8 mouse cellular contexts compared by ENCODE assay signal in genomic region chr11:70982557-70983228, GRCm38 (mm10). TPM values are rescaled to one million over a fixed set of nuclear protein-coding genes. Genes with fewer than 3 reads are reported as not detected.
A peak's percentile ranks its signal among the peaks of the same experiment; 100 is the strongest.
DNase-seq lines count a peak whose midpoint lies in the region; ATAC-seq and TF ChIP-seq lines count a peak whose summit lies in the region.

Gene C1qbp, minus strand, starts transcription at chr11:70983026.

- H3K27ac ChIP-seq in heart, embryonic 13.5 days (replicated peaks) = peak within 1 kb of the TSS; percentile 30; the same call in 1 of the 2 replicates
- peak within 1 kb of the TSS; percentile 58 for H3K27ac ChIP-seq in liver, embryonic 11.5 days (ENCODE audit: low read depth, low read length)

- peak; percentile 95 for TF ChIP-seq POLR2A in myocyte (IDR thresholded peaks at IDR 0.05; ENCODE audit: insufficient read length, low read depth)

- peak; percentile 99 for ATAC-seq in CD4-positive, CD25-positive, alpha-beta regulatory T cell, adult 4 months
- peak; percentile 94 for ATAC-seq in heart, embryonic 13.5 days (ENCODE audit: extremely low read depth, insufficient number of reproducible peaks, low FRiP score, low TSS enrichment)
- ATAC-seq in liver, embryonic 11.5 days (replicated peaks; ENCODE audit: low FRiP score) = peak; percentile 91

- peak within 1 kb of the TSS; percentile 88 for H3K9ac ChIP-seq in heart, embryonic 13.5 days
- peak within 1 kb of the TSS; percentile 85 for H3K9ac ChIP-seq in liver, embryonic 11.5 days (ENCODE audit: low read depth, low read length)

- H3K79me2 ChIP-seq in myocyte (ENCODE audit: control insufficient read depth, insufficient read depth) = peaks cover 31% of the 10 kb centered on the region

- H3K4me2 ChIP-seq in heart, embryonic 13.5 days = peak within 1 kb of the TSS; percentile 85
- H3K4me2 ChIP-seq in liver, embryonic 11.5 days = peak within 1 kb of the TSS; percentile 75
- peak within 1 kb of the TSS; percentile 78 for H3K4me2 ChIP-seq in myocyte (ENCODE audit: low read depth)

- peak within 1 kb of the TSS; percentile 73 for H3ac ChIP-seq in myocyte (ENCODE audit: control insufficient read depth, insufficient read length)

- H3K36me3 ChIP-seq in heart, embryonic 13.5 days = peaks cover 72% of the 10 kb centered on the region
- peaks cover 54% of the 10 kb centered on the region for H3K36me3 ChIP-seq in liver, embryonic 11.5 days (ENCODE audit: control insufficient read depth, insufficient read depth, low read length)
- peaks cover 61% of the 10 kb centered on the region for H3K36me3 ChIP-seq in myocyte (ENCODE audit: control insufficient read depth, insufficient read depth)

- DNase-seq in c-Kit-negative CD71-positive TER-119-positive erythroid progenitor cells, embryonic 14.5 days (ENCODE audit: low read depth, low spot score) = peak; percentile 83
- peak; percentile 63 for DNase-seq in fibroblast of lung, adult 2 months (ENCODE audit: low read depth)
- peak; percentile 98 for DNase-seq in kidney, postnatal 10 days
- peak; percentile 93 for DNase-seq in liver, embryonic 11.5 days (ENCODE audit: low spot score)
- peak; percentile 95 to 99 for DNase-seq in spleen, postnatal 4 days (ENCODE audit: low spot score in 2 of 2)

- H3K4me1 ChIP-seq in heart, embryonic 13.5 days = peaks cover 16% of the 10 kb centered on the region
- H3K4me1 ChIP-seq in liver, embryonic 11.5 days (replicated peaks; ENCODE audit: control insufficient read depth, insufficient read depth, low read length) = peaks cover 12% of the 10 kb centered on the region

- WGBS in heart, embryonic 13.5 days = under 1% methylated on average over 51 of the region's 64 CpGs
- under 1% methylated on average over 54 of the region's 64 CpGs for WGBS in liver, embryonic 11.5 days

- H3K4me3 ChIP-seq in heart, embryonic 13.5 days = peak within 1 kb of the TSS; percentile 66
- H3K4me3 ChIP-seq in liver, embryonic 11.5 days (ENCODE audit: low read depth, low read length) = peak within 1 kb of the TSS; percentile 86
- H3K4me3 ChIP-seq in myocyte = peak within 1 kb of the TSS; percentile 91

- no peaks in the 10 kb centered on the region for H3K27me3 ChIP-seq in heart, embryonic 13.5 days (replicated peaks)
- no peaks in the 10 kb centered on the region for H3K27me3 ChIP-seq in liver, embryonic 11.5 days (replicated peaks; ENCODE audit: control insufficient read depth, insufficient read depth, low read length)
- H3K27me3 ChIP-seq in myocyte (ENCODE audit: control insufficient read depth, insufficient read depth, insufficient read length) = no peaks in the 10 kb centered on the region

- no peaks in the 10 kb centered on the region for H3K9me3 ChIP-seq in heart, embryonic 13.5 days
- no peaks in the 10 kb centered on the region for H3K9me3 ChIP-seq in liver, embryonic 11.5 days (ENCODE audit: control insufficient read depth, low read length)

TF ChIP-seq in myocyte, 11 proteins besides CTCF, POLR2A, EP300 and RAD21:
- TF ChIP-seq SRF (IDR thresholded peaks at IDR 0.05; ENCODE audit: control insufficient read depth, insufficient read length, low read depth) (peak; percentile 75), TCF3 (IDR thresholded peaks at IDR 0.05; ENCODE audit: insufficient read length, low read depth) (no peak), CEBPB (IDR thresholded peaks at IDR 0.05; ENCODE audit: insufficient read depth, poor library complexity, severe bottlenecking) (no peak), MYOD1 (IDR thresholded peaks at IDR 0.05; ENCODE audit: control insufficient read depth in 1 of 3, insufficient read length in 2 of 3, low read depth in 2 of 3) (peak in 1 of 3 experiments; percentile 16), MYOG (IDR thresholded peaks at IDR 0.05; ENCODE audit: control insufficient read depth in 1 of 3, insufficient read depth in 1 of 3, insufficient read length in 2 of 3, low read depth in 2 of 3) (peak in 2 of 3 experiments; percentile 11 to 15), TCF12 (IDR thresholded peaks at IDR 0.05; ENCODE audit: insufficient read depth, poor library complexity, severe bottlenecking) (no peak), USF1 (IDR thresholded peaks at IDR 0.05; ENCODE audit: low read depth) (peak; percentile 58), POLR2AphosphoS2 (IDR thresholded peaks at IDR 0.05; ENCODE audit: insufficient read length, low read depth) (peak; percentile 98), E2F4 (IDR thresholded peaks at IDR 0.05; ENCODE audit: insufficient read depth) (no peak), MAX (IDR thresholded peaks at IDR 0.05; ENCODE audit: low read depth) (peak; percentile 50), REST (IDR thresholded peaks at IDR 0.05; ENCODE audit: insufficient read depth, insufficient read length) (peak; percentile 64)

RNA-seq across cellular contexts. Expression of gene C1qbp, which starts in this region (rescaled TPM):
- 10 to 100 TPM in 1 of 2 experiments, 1 to 10 TPM in 1; 3.7 to 16.3 TPM for polyA plus RNA-seq in CD4-positive, CD25-positive, alpha-beta regulatory T cell, adult 4 months (2017; shearing (Covaris generic))
- polyA plus RNA-seq in heart, embryonic 13.5 days (2015; fragmentation: Nextera tagmentation; extraction: Ambion mirVana) = 248 and 269 TPM in 2 replicates
- 568 and 569 TPM in 2 replicates for polyA plus RNA-seq in liver, embryonic 11.5 days (2014; fragmentation: Nextera tagmentation; extraction: Ambion mirVana)
- polyA plus RNA-seq in myocyte (2012; fragmentation: generic; extraction: Trizol) = 318 TPM

Comparison
In these comparisons a context has a peak if more than half of its experiments do, and no peak if none do; other contexts are left out.
1. Peak in every context shown above with its lines: DNase-seq, ATAC-seq, H3K4me3 ChIP-seq and H3K27ac ChIP-seq.
2. RNA of gene C1qbp (polyA plus RNA-seq): 568 to 569 TPM in liver, embryonic 11.5 days, 318 TPM in myocyte (single experiment) and 248 to 269 TPM in heart, embryonic 13.5 days; 3.7 to 16.3 TPM in CD4-positive, CD25-positive, alpha-beta regulatory T cell, adult 4 months; every median in the first group is over 10 times any median in the second.